Mouse (Mus musculus): ENCODE data around the gene Dhx16. TPM values are rescaled to one million over a fixed set of nuclear protein-coding genes. Genes with fewer than 3 reads are reported as not detected.

Dhx16 gene
- polyA plus RNA-seq, 1 experiment from 2014 or later = 70.4 TPM

GRCm38 (mm10) chr17:35914975-35915374 lies 35.4 kb downstream of the Dhx16 start:
- ATAC-seq (replicated peaks; ENCODE audit: low FRiP score) = no peak
- peaks cover 29% of the 10 kb centered on the region for H3K4me1 ChIP-seq (replicated peaks; ENCODE audit: control insufficient read depth, insufficient read depth, low read length)
- no peaks in the 10 kb centered on the region for H3K27me3 ChIP-seq (replicated peaks; ENCODE audit: control insufficient read depth, insufficient read depth, low read length)
- H3K9ac ChIP-seq (ENCODE audit: low read depth, low read length) = peak overlapping the region; percentile 89
- H3K36me3 ChIP-seq (ENCODE audit: control insufficient read depth, insufficient read depth, low read length) = peaks cover 16% of the 10 kb centered on the region
- DNase-seq (ENCODE audit: low spot score) = no peak
- WGBS = 56% methylated on average over 6 of the region's 6 CpGs
- peak overlapping the region; percentile 99 for H3K4me2 ChIP-seq
- H3K4me3 ChIP-seq (ENCODE audit: low read depth, low read length) = peak overlapping the region; percentile 78
- peak overlapping the region; percentile 99; the same call in 1 of the 2 replicates for H3K27ac ChIP-seq (ENCODE audit: low read depth, low read length)
- no peaks in the 10 kb centered on the region for H3K9me3 ChIP-seq (ENCODE audit: control insufficient read depth, low read length)

DNA sequence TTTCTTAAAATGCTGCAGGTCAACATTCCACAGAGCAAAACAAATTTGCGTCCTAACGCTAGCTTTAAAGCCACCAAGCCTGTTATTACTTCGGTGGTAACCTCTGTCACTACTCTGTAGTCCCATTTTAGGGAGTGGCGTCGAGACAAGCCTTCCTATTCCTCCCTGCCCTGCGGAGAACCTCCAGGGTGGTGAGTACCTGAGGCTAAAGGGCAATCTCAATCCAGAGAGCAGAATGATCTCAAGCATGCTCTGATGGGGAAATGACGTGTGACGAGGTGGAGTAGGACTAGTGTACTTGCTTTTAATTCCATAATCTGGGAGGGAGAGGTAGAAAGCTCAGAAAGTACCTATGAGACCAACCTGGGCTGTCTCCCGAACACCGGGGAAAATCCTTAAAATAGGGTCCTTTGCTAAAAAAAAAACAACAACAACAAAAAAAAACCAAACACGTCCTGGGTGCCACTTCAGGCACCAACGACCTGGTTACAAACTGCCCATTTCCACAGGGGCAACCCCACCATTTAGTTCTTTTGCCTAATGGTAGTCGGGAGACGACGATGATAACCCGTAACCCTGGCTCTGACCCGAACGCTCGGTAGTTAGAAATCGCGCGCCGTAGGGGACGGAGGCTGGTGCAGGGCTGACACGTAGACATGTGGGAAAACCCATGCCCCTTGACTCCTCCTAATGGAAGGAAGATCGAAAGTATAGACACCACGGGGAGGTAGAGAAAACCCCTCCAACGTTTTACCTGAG lies 36.1 kb downstream of the Dhx16 start:
- ATAC-seq (replicated peaks; ENCODE audit: low FRiP score) (peak; percentile 6), DNase-seq (ENCODE audit: low spot score) (no peak)
- Histone ChIP-seq H3K27me3 (replicated peaks; ENCODE audit: control insufficient read depth, insufficient read depth, low read length) (no peaks in the 10 kb centered on the region), H3K9me3 (ENCODE audit: control insufficient read depth, low read length) (no peaks in the 10 kb centered on the region), H3K4me2 (peak overlapping the region; percentile 99), H3K4me1 (replicated peaks; ENCODE audit: control insufficient read depth, insufficient read depth, low read length) (peaks cover 34% of the 10 kb centered on the region), H3K27ac (ENCODE audit: low read depth, low read length) (peak overlapping the region; percentile 99), H3K36me3 (ENCODE audit: control insufficient read depth, insufficient read depth, low read length) (peaks cover 16% of the 10 kb centered on the region), H3K4me3 (ENCODE audit: low read depth, low read length) (peak overlapping the region; percentile 78), H3K9ac (ENCODE audit: low read depth, low read length) (peak overlapping the region; percentile 89)
- WGBS = 1% methylated on average over 28 of the region's 28 CpGs

- Histone ChIP-seq H3K4me3 (ENCODE audit: low read depth, low read length) (peak within 1 kb of the TSS; percentile 78), H3K4me1 (replicated peaks; ENCODE audit: control insufficient read depth, insufficient read depth, low read length) (peaks cover 34% of the 10 kb centered on the region), H3K27me3 (replicated peaks; ENCODE audit: control insufficient read depth, insufficient read depth, low read length) (no peaks in the 10 kb centered on the region), H3K9ac (ENCODE audit: low read depth, low read length) (peak within 1 kb of the TSS; percentile 100), H3K4me2 (peak within 1 kb of the TSS; percentile 99), H3K36me3 (ENCODE audit: control insufficient read depth, insufficient read depth, low read length) (peaks cover 14% of the 10 kb centered on the region), H3K27ac (ENCODE audit: low read depth, low read length) (peak within 1 kb of the TSS; percentile 99), H3K9me3 (ENCODE audit: control insufficient read depth, low read length) (no peaks in the 10 kb centered on the region)
- under 1% methylated on average over 83 of the region's 83 CpGs for WGBS
- DNase-seq (ENCODE audit: low spot score) = peak; percentile 97
- ATAC-seq (replicated peaks; ENCODE audit: low FRiP score) = peak; percentile 88
Observed at GRCm38 (mm10) chr17:35916297-35917142, 36.9 kb downstream of the Dhx16 start, which contains the start of the genes Mrps18b and Ppp1r10. Gene Mrps18b, minus strand, starts transcription at chr17:35916389. Gene Ppp1r10, plus strand, starts transcription at chr17:35916434.

DNA sequence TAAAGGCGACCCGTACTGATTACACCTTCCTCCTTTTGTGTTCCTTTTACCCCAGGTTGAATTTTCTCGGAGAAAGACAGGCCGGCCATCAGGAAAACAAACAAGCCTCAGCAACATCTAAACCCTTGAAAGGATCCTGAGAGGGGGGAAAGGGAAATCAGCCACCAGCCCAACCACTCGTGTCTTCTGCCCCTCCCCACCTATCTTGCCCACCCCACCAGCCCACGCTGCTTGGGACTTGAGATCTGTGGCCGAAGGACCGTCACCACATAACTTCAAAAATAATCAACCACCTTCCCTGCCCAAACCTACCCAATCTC lies 37.5 kb downstream of the Dhx16 start:
- peak overlapping the region; percentile 99 for H3K4me2 ChIP-seq
- no peak for DNase-seq (ENCODE audit: low spot score)
- peaks cover 34% of the 10 kb centered on the region for H3K4me1 ChIP-seq (replicated peaks; ENCODE audit: control insufficient read depth, insufficient read depth, low read length)
- no peaks in the 10 kb centered on the region for H3K9me3 ChIP-seq (ENCODE audit: control insufficient read depth, low read length)
- H3K4me3 ChIP-seq (ENCODE audit: low read depth, low read length) = peak overlapping the region; percentile 78
- H3K9ac ChIP-seq (ENCODE audit: low read depth, low read length) = peak overlapping the region; percentile 100
- H3K27me3 ChIP-seq (replicated peaks; ENCODE audit: control insufficient read depth, insufficient read depth, low read length) = no peaks in the 10 kb centered on the region
- 0% methylated on average over 8 of the region's 8 CpGs for WGBS
- peak overlapping the region; percentile 99 for H3K27ac ChIP-seq (ENCODE audit: low read depth, low read length)
- no peak for ATAC-seq (replicated peaks; ENCODE audit: low FRiP score)
- H3K36me3 ChIP-seq (ENCODE audit: control insufficient read depth, insufficient read depth, low read length) = peaks cover 14% of the 10 kb centered on the region

GRCm38 (mm10) chr17:35917463-35918251 lies 38.0 kb downstream of the Dhx16 start:
- H3K4me2 ChIP-seq = peak overlapping the region; percentile 99
- peaks cover 10% of the 10 kb centered on the region for H3K36me3 ChIP-seq (ENCODE audit: control insufficient read depth, insufficient read depth, low read length)
- DNase-seq (ENCODE audit: low spot score) (peak; percentile 57), ATAC-seq (replicated peaks; ENCODE audit: low FRiP score) (no peak)
- H3K9ac ChIP-seq (ENCODE audit: low read depth, low read length) = peak overlapping the region; percentile 100
- H3K27ac ChIP-seq (ENCODE audit: low read depth, low read length) = peak overlapping the region; percentile 99
- peaks cover 31% of the 10 kb centered on the region for H3K4me1 ChIP-seq (replicated peaks; ENCODE audit: control insufficient read depth, insufficient read depth, low read length)
- WGBS = under 1% methylated on average over 13 of the region's 13 CpGs
- peak overlapping the region; percentile 78 for H3K4me3 ChIP-seq (ENCODE audit: low read depth, low read length)
- H3K9me3 ChIP-seq (ENCODE audit: control insufficient read depth, low read length) = no peaks in the 10 kb centered on the region
- H3K27me3 ChIP-seq (replicated peaks; ENCODE audit: control insufficient read depth, insufficient read depth, low read length) = no peaks in the 10 kb centered on the region

- Histone ChIP-seq H3K4me3 (ENCODE audit: low read depth, low read length) (peak overlapping the region; percentile 78), H3K9me3 (ENCODE audit: control insufficient read depth, low read length) (no peaks in the 10 kb centered on the region), H3K36me3 (ENCODE audit: control insufficient read depth, insufficient read depth, low read length) (peaks cover 6% of the 10 kb centered on the region), H3K4me1 (replicated peaks; ENCODE audit: control insufficient read depth, insufficient read depth, low read length) (peaks cover 27% of the 10 kb centered on the region), H3K27ac (ENCODE audit: low read depth, low read length) (peak overlapping the region; percentile 99), H3K9ac (ENCODE audit: low read depth, low read length) (peak overlapping the region; percentile 100), H3K4me2 (peak overlapping the region; percentile 99), H3K27me3 (replicated peaks; ENCODE audit: control insufficient read depth, insufficient read depth, low read length) (no peaks in the 10 kb centered on the region)
- DNase-seq (ENCODE audit: low spot score) (peak; percentile 57), ATAC-seq (replicated peaks; ENCODE audit: low FRiP score) (no peak)
- 0% methylated on average over 11 of the region's 11 CpGs for WGBS
Observed at GRCm38 (mm10) chr17:35918276-35919059, 38.8 kb downstream of the Dhx16 start.

GRCm38 (mm10) chr17:35919060-35919715 lies 39.6 kb downstream of the Dhx16 start:
- WGBS = 12% methylated on average over 7 of the region's 7 CpGs
- Histone ChIP-seq H3K9me3 (ENCODE audit: control insufficient read depth, low read length) (no peaks in the 10 kb centered on the region), H3K4me2 (peak overlapping the region; percentile 99), H3K36me3 (ENCODE audit: control insufficient read depth, insufficient read depth, low read length) (peaks cover 10% of the 10 kb centered on the region), H3K4me3 (ENCODE audit: low read depth, low read length) (peak overlapping the region; percentile 78), H3K27me3 (replicated peaks; ENCODE audit: control insufficient read depth, insufficient read depth, low read length) (no peaks in the 10 kb centered on the region), H3K27ac (ENCODE audit: low read depth, low read length) (peak overlapping the region; percentile 99), H3K9ac (ENCODE audit: low read depth, low read length) (peak overlapping the region; percentile 100), H3K4me1 (replicated peaks; ENCODE audit: control insufficient read depth, insufficient read depth, low read length) (peaks cover 27% of the 10 kb centered on the region)
- peak; percentile 84 for DNase-seq (ENCODE audit: low spot score)
- peak; percentile 34 for ATAC-seq (replicated peaks; ENCODE audit: low FRiP score)
